Mouse (Mus musculus) cortical plate, adult 2 months (tissue): ENCODE measurements around the gene Sh3gl3.

Experiments used
- CTCF ChIP-seq: fragments of 200-500 bp; IDR thresholded peaks from 2 replicates; pipeline ENCODE4 v1.5.1; 2011; ENCODE audit warnings: mild to moderate bottlenecking, control low read depth, low read length; ENCODE audit not compliant: insufficient read depth; ENCODE audit errors: extremely low read depth
- POLR2A ChIP-seq: fragments of 200-500 bp; IDR thresholded peaks from 2 replicates; pipeline ENCODE4 v1.6.1; 2011; ENCODE audit warnings: mild to moderate bottlenecking, low read length, control low read depth; ENCODE audit not compliant: insufficient read depth; ENCODE audit errors: extremely low read depth

DNA sequence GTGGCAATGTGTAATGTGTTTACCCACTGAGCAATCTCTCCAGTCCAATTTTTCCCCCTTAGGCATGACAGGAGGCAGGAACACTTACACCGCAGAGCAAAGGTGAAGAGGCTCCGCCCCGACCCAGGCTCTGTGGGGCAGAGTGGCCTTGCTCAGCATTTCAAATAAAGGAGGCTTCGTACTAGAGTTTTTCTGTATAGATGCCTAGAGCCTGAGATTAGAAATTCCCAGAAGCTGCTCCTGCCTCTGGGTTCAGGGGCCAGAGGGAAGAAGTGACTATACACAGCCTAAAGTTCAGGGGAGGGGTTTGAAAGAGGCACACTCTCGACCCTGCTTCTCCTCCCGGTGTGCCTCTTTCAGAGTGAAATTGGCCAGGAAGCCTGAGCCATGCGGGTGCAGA lies 59.6 kb downstream of the Sh3gl3 start:
- TF ChIP-seq POLR2A (no peak), CTCF (no peak)
